Mouse (Mus musculus) left cerebral cortex, adult 11 months (tissue): ENCODE measurements around the gene Kcna2.

Source experiments
- DNase-seq: peaks from one replicate; pipeline ENCODE4 v3.0.0; 2022; ENCODE audit warnings: low spot score

Kcna2 gene

DNA sequence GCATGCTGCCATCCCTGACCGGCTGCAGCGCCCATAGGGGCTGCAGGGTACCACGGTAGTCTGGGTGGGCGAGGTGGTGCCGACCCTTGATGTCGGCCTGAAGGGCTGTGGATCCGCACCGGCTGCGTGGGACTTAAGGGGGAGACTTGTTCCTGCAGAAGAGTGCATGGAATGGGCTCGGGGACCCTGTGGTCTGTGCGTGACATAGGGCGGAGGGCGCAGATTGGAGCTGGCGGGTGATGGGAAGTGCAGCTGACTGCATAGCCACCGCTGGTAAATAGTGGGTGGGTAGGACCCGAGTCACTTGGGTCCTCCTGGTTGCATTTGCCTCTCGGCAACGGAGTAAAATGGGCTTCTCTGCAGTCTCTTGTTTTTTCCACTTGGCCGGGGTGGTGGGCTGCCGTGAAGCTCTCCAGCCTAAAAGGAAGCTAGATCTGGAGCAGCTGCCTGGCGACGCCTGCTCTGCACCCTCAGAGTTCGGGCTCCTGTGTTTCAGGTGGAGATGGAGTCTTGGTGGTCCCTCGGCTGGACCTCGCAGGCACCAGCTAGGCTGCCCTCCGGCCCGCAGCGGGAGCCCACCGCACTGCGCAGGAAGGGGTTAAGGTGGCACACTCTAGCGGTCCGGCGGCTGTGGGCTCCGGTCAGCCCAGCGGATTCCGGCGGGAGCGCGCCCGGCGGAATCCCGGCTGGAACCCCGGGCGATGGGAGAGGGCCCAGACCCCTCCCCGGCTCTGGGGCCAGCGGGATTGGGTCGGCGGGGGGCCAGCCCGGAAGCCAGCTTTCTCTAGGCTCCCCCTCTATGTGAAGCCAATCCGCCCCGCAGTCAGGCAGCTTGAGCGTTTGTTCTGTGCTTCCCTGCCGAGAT lies 1.1 kb downstream of the Kcna2 start:
- DNase-seq: no peak

GRCm38 (mm10) chr3:107103041-107103440 lies 2.1 kb downstream of the Kcna2 start:
- DNase-seq: no peak

- DNase-seq: no peak
Measured at GRCm38 (mm10) chr3:107103462-107103861, 2.5 kb downstream of the Kcna2 start.

DNA sequence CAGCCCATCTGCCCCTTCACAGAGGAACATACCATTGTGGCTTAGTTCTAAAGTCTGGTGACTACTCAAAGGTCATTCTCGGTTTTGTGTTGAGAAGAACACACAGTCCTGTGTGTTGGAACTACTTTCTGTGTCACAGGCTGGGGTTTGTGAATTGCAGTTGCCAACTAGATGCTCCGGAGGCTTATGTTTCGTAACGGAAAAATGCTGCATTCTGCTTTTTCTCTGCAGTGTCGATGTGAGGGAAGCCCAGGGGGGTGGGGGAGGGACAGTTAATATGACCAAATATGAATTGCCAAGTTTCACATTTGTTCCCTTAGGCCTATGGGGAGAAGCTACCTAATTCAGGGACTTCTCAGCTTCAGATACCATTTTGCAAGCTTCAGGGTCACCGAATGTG lies 5.0 kb downstream of the Kcna2 start:
- no peak for DNase-seq

DNA sequence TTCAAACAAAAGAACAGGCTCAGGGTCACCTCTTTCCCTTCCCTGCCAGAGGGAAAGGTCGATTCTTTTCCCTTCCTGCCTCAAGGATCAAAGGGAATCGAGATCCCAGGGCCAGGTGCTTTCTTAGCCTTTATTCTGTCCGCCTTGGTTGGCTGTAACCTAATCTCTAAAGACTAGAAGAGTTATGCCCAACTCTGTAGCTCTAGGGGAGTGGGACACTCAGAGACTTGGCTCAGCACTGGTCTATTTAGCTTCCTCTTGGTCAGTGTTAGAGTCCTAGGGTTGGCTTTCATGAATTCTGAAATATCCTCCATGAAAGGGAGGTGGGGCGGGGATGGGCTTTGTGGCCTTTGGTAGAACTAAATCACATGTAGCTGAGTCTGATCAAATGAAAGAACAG lies 11.6 kb downstream of the Kcna2 start:
- no peak for DNase-seq

DNA sequence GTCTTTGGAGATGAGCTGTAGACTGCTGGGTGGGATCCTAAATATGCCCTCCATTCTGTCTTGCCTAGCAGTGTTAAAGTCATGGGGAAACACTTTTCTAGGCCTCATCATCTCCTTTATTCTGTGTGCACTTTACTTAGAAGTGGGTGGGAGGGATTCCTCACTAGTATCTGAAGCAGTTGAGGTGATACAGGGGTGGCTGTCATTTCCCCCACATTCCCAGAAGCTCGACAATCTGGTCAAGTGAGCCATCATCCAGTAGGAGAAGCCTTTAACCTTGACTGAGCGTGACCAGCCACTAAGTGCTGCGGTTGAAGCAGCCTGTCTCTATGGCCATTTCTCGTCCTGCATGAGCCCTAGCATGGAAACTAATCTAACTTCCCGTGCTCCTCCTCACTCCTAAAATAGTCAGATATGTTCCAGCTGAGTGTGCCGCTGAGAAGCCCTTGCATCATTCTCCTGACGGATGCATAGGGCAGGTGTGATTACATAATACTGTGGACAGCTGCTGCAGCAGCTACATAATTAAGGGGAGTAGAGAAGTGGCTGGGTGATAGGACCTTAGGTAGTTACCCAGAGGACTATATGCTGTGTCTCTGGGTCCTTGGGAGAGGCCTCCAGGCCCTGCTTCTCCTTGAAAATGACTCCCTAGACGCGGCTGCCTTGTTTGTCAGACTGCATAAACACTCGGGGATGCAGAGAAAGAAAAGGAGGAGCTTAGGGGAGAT lies 12.2 kb downstream of the Kcna2 start:
- DNase-seq: no peak

DNA sequence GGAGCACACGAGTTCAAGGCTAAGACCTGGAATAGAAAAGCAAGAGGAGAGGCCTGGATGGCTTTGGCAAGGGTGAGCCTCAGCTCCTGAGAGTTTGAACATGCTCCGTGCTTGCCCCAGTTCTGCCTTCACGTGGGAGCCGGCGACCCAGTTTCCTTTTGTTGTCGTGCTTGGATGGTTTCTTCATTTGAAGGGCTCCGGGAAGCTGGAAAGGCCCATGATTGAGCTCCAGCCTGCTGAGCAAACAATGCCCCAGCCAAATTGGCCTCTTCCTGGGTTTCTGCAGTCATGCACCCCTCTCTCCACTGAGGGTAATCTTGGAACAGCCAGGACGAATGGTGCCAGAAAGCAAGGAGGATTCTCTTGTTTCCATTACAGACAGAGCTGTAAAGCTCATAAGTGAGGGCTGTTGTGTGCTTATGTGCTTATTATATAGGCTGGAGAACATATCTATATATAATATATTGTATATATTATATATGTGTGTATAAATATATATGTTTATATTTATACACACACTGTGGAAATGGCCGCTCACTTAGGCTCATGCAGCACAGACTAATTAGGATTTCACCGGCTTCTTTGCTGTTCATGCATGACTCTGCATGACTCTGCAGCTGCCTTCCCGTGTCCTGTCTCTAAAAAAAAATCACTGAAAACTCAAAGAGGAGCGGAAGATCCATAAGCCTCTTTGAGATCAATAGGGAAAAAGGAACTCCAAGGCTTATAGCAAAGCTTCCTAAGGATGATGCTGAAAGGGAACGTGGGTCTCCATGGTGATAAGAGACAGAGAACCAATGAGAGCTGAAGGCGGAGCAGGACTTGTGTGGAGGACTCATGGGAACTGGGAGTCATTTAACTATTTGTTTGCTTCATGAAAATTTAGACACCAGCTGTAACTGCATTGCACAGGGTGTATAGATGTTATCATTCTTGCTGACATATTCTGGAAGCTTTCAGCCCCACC lies 13.1 kb downstream of the Kcna2 start:
- DNase-seq: no peak

GRCm38 (mm10) chr3:107114941-107115340 lies 14.0 kb downstream of the Kcna2 start:
- DNase-seq: no peak

GRCm38 (mm10) chr3:107115746-107116145 lies 14.8 kb downstream of the Kcna2 start:
- no peak for DNase-seq

- DNase-seq: no peak
Measured at GRCm38 (mm10) chr3:107119864-107120564, 19.1 kb downstream of the Kcna2 start.

GRCm38 (mm10) chr3:107122306-107122705 lies 21.4 kb downstream of the Kcna2 start:
- no peak for DNase-seq

- DNase-seq: no peak
Measured at GRCm38 (mm10) chr3:107127667-107128066, 26.7 kb downstream of the Kcna2 start.

- DNase-seq: peak; percentile 57
Measured at GRCm38 (mm10) chr3:107128421-107128820, 27.5 kb downstream of the Kcna2 start.

DNA sequence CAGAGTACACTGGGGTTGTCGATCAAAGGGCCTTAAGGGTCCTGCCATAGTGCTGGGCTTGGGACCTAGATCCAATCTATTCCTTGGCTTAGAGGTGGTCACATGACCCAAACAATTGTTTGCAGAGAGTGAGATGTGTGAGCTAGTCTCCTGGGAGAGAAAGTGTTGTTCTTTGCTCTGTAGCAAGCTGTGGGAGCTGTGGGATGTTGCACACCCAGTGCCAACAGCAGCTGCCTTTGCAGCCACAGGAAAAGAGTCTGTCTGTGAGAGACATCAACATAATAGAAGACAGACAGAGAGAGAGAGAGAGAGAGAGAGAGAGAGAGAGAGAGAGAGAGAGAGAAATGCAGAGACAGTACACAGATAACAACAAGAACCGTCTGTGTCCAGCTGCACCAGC lies 28.3 kb downstream of the Kcna2 start:
- no peak for DNase-seq

GRCm38 (mm10) chr3:107130661-107131326 lies 29.8 kb downstream of the Kcna2 start:
- DNase-seq: no peak

GRCm38 (mm10) chr3:107131846-107132245 lies 30.9 kb downstream of the Kcna2 start:
- DNase-seq: no peak

DNA sequence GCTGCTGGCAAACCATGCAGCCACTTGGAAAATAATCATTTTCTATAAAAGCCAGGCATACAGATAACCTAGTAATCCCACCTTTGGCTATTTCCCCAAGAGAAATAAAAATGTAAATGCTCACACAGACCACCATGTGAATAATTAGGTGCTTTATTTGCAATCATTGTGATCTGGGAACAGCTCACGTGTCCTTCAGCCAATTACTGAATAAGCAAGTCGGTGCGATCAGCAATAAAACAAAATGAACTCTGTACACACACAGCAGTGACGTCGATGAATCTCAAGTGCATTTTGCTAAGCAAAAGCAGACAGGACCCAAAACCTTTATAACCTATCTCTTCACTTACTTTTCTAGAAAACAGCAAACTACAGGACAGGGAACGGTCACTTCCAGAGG lies 31.7 kb downstream of the Kcna2 start:
- no peak for DNase-seq

DNA sequence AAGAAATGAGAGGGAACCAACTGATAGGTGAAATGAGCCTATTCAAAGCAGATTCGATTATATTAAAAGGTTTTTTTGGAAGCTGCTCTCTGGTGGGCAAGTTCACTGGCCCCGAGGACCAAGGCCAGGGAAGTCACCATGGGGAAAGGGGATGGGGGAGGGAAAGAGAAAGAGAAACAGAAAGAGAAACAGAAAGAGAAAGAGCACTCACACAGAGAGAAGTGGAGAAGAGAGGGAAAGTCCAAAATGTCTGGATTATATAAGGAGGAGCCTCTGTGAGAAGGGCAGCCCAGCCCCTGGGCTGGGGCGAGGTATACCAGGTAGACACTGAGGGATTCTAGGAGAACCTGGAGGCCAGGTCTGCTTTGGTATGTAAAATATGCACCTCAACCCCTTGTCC lies 33.5 kb downstream of the Kcna2 start:
- no peak for DNase-seq

- DNase-seq: no peak
Measured at GRCm38 (mm10) chr3:107147126-107147525, 46.2 kb downstream of the Kcna2 start.

DNA sequence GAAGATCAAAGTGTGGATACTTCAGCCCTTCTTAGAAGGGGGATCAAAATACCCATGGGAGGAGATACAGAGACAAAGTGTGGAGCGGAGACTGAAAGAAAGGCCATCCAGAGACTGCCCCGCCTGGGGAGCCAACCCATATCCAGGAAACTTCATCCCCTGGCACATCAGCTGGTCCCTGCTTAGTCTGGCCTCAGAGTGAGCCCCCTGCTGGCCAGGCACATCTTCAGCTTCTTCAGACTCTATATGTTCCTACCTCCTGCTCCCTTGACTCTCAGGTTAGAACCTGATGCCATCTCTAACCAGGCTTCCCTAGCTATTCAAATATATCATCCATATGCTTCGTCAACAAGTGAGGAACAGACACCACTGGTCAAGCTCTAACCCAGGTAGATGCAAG lies 48.1 kb downstream of the Kcna2 start:
- no peak for DNase-seq

- no peak for DNase-seq
Measured at GRCm38 (mm10) chr3:107150469-107150868, 49.5 kb downstream of the Kcna2 start.
